Comparison of ENCODE assay signal across 24 mouse cellular contexts in the genomic region with DNA sequence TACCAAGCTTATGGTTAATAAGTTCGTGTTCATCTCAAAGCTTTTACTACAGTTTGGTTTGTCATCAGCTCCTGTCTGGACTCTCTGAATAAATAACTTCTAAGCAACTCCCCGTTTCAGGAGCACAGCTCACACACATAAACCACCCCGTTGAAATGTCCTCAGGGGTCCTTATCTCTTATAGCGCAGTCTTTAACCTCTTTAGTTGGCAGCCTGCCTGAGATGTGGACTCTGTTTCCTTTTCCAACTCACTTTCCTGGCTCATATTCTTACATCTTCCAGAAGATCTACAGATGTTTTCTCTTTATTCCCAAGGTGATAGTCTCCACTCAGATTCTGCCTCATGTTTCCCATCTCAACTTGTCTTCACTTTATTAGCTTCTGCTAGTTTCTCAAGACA.
"Had no signal": no experiment of that assay in that cellular context is flagged by ENCODE, and none has a peak within 500 bp of the region (broad histone marks: within the 10 kb centered on the region; RNA-seq: fewer than 3 reads in every experiment).

No protein-coding gene starts in this region.

- ATAC-seq: hindbrain, postnatal 0 days; intestine, embryonic 16.5 days had no signal

- H3K27ac ChIP-seq: heart, embryonic 15.5 days; hindbrain, embryonic 13.5 days; hindbrain, embryonic 15.5 days; hindbrain, postnatal 0 days; kidney, embryonic 15.5 days; kidney, postnatal 0 days; left cerebral cortex, adult 2 months; limb, embryonic 13.5 days; liver, embryonic 13.5 days; liver, embryonic 15.5 days had no signal

- DNase-seq: gastrocnemius, postnatal 14 days; gastrocnemius, postnatal 36 days; heart, adult 11 months; heart, postnatal 14 days; heart, postnatal 36 days; kidney, adult 11 months; kidney, adult 2 months; kidney, adult 9 months; kidney, postnatal 14 days; kidney, postnatal 36 days; liver; liver, embryonic 13.5 days had no signal

- H3K27me3 ChIP-seq: heart, embryonic 12.5 days; heart, embryonic 15.5 days; hindbrain, embryonic 13.5 days; hindbrain, embryonic 15.5 days; kidney, embryonic 15.5 days; limb, embryonic 13.5 days; liver, embryonic 13.5 days; liver, embryonic 15.5 days had no signal

- H3K9me3 ChIP-seq: heart, embryonic 12.5 days; heart, embryonic 15.5 days; hindbrain, embryonic 13.5 days; hindbrain, embryonic 15.5 days; kidney, embryonic 15.5 days; limb, embryonic 13.5 days; liver, embryonic 13.5 days; liver, embryonic 15.5 days had no signal

- H3K4me2 ChIP-seq: heart, embryonic 12.5 days; heart, embryonic 15.5 days; hindbrain, embryonic 13.5 days; hindbrain, embryonic 15.5 days; kidney, embryonic 15.5 days; limb, embryonic 13.5 days; liver, embryonic 11.5 days; liver, embryonic 13.5 days; liver, embryonic 15.5 days had no signal

- H3K9ac ChIP-seq: heart, embryonic 12.5 days; heart, embryonic 15.5 days; hindbrain, embryonic 13.5 days; hindbrain, embryonic 15.5 days; kidney, embryonic 15.5 days; limb, embryonic 13.5 days; liver, embryonic 13.5 days; liver, embryonic 15.5 days had no signal

- H3K36me3 ChIP-seq: heart, embryonic 12.5 days; heart, embryonic 15.5 days; hindbrain, embryonic 15.5 days; kidney, embryonic 15.5 days; limb, embryonic 13.5 days; liver, embryonic 13.5 days; liver, embryonic 15.5 days had no signal

- H3K4me1 ChIP-seq: heart, embryonic 15.5 days; hindbrain, embryonic 13.5 days; hindbrain, embryonic 15.5 days; liver, embryonic 13.5 days; liver, embryonic 15.5 days had no signal

- H3K4me3 ChIP-seq: heart, embryonic 12.5 days; heart, embryonic 15.5 days; hindbrain, embryonic 13.5 days; hindbrain, embryonic 15.5 days; kidney, embryonic 15.5 days; left cerebral cortex, adult 2 months; limb, embryonic 13.5 days; liver, embryonic 13.5 days; liver, embryonic 15.5 days had no signal
